Mouse (Mus musculus) mesoderm, embryonic 11.5 days (tissue): ENCODE data around the gene Gm19668.
"Not testable (repeated sequence)": the region's sequence is repeated elsewhere in the genome, so short reads cannot be mapped to it uniquely, and the experiment has no call there.

Experiments
- DNase-seq: peaks from one replicate; pipeline ENCODE4 v3.0.0-alpha.2; 2012; ENCODE audit warnings: low read depth, low spot score

The Gm19668 gene

DNA sequence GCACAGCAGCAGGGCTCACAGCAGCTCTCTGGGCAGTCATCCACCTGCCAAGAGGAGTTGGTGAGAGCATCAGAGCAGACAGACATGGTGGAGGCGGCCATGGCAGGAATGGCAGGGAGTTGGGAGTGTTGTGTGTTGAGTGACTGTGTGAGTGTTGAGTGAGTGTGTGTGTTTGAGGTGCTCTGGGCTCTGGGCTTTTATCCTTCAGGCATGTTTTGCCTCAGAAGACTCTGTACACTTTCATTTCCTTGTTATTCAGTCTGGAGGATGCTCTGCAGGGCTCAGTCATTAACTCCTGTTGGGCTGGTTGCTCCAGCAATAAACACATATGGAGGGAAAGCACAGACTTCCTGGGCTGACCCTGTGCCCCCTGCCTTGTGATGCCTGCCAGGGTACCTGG is 27.7 kb downstream of the Gm19668 start, which contains the start of gene Gm3238:
Gene Gm3238 (minus strand): TSS at position 101 of the 400 bp plus-strand sequence.
- not testable (repeated sequence) for DNase-seq

GRCm38 (mm10) chr10:77769727-77770126 is 29.2 kb downstream of the Gm19668 start:
- no peak for DNase-seq

GRCm38 (mm10) chr10:77759582-77759981 is 39.4 kb downstream of the Gm19668 start, which contains the start of gene Gm3233:
Gm3233 (minus strand) TSS chr10:77759682.
- not testable (repeated sequence) for DNase-seq

DNA sequence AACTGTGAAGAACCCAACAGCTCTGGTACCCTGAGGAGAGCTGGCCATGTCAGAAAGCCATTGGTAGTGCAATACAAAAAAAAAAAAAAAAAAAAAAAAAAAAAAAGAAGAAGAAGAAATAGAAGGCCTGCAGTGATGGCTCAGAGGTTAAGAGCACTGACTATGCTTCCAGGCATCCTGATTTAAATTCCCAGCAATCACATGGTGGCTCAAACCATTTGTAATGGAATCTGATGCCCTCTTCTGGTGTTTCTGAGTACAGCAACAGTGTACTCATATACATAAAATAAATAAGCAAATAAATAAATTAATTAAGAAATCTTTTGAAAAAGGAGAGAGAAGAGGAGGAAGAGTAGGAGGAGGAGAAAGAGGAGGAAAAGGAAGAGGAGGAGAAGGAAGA is 45.5 kb downstream of the Gm19668 start:
- no peak for DNase-seq

GRCm38 (mm10) chr10:77752312-77752711 is 46.6 kb downstream of the Gm19668 start:
- DNase-seq: not testable (repeated sequence)

DNA sequence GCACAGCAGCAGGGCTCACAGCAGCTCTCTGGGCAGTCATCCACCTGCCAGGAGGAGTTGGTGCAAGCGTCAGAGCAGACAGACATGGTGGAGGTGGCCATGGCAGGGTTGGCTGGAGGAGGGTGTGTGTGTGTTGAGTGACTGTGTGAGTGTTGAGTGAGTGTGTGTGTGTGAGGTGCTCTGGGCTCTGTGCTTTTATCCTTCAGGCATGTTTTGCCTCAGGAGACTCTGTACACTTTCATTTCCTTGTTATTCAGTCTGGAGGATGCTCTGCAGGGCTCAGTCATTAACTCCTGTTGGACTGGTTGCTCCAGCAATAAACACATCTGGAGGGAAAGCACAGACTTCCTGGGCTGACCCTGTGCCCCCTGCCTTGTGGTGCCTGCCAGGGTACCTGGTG is 47.7 kb downstream of the Gm19668 start, which contains the start of gene Gm9736:
Gene Gm9736 (minus strand): TSS at position 101 of the 400 bp plus-strand sequence.
- DNase-seq: not testable (repeated sequence)

DNA sequence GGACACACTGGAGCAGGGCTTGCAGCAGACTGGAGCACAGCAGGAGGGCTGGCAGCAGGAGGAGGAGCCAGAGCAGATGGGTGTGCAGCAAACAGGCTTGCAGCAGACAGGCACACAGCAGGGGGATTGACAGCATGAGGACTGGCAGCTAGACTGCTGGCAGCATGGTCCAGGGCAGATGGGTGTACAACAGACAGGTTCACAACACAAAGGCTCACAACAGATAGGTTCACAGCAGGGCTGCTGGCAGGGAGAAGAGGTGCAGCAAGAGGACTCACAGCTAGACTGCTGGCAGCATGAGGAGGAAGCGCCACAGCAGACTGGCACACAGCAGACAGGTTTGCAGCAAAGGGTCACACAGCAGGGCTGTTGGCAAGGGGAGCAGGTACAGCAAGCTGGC is 48.2 kb downstream of the Gm19668 start:
- not testable (repeated sequence) for DNase-seq
